Mouse (Mus musculus): ENCODE results near the gene Rnf5.

DNA sequence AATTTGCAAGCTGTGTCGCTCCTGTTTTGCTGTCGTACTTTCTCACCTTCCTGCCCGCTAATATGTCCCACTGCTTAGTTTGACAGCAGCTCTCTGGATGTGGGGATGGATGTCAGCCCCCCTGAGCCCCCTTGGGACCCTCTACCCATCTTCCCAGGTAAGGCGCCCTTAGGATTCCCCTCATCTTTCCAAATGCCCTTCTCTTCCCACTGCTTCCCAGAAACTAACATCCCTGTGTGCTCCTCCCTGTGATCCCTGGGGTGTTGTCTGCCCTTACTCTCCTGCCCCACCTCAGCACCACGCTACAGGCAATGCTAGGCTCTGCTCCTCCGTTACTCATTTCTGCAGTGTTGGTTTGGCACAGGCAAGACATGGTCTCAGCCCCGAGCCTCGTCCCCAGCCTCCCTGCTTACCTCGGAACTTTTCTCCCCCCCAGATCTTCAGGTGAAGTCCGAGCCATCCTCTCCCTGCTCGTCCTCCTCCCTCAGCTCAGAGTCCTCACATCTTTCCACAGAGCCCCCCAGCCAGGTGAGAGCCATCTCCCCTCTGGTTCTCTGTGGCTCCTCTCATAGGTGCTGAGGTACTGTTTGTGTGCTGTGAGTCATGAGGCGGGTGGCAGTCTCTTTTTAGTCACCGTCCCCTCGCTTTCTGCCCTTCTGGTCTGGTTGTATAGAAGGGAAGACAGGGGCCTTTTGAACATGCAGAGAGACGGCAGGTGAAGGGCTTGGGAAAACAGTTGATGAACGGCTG lies 44.8 kb upstream of the Rnf5 start:
- TF ChIP-seq POLR2A (IDR thresholded peaks at IDR 0.05; ENCODE audit: extremely low read depth, insufficient read depth, low read length) (no peak), CTCF (IDR thresholded peaks at IDR 0.05; ENCODE audit: extremely low read depth, insufficient read depth, low read length) (no peak)
